Mouse (Mus musculus): ENCODE data around the gene Cdhr2. TPM values are rescaled to one million over a fixed set of nuclear protein-coding genes. Genes with fewer than 3 reads are reported as not detected.

Gene Cdhr2
- polyA plus RNA-seq, 1 experiment from 2014 or later = 9.9 TPM

DNA sequence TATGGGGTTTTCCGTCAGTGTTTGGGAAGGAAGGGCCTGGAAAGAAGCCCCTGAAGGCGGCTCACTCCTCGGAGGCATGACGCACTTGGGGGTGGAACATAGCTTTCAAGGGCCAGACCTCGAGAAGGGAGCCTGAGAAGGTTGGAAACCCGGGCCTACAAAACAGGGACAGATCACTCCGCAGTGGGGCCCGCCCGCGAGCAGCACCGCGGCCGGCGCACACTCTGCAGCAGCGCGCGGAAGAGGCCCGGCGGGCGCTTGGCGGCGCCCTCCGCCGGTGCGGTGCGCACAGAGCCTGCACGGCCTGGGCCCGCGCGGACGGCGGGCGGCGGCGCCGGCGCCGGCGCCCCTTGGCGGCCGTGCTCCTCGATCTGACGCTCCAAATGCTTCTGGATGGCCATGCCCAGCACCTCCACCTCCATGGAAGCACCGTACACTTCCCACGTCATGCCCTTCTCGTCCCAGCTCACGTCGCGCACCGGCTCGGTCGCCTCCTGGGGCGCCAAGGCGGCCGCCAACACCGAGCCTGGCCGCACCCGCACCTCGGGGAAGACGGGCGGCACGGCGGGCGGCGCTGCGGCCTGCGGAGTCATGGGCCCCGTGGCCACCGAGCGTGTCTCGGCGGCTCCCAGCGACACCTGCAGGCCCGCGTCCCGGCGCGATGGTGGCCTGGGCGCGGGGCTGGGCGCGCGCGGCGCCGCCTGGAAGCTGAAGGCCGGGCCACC lies 36.4 kb downstream of the Cdhr2 start:
- ATAC-seq = 0 out of 2 replicates have a peak, but pooled peaks have one; percentile 37
- WGBS (ENCODE audit: insufficient replicate concordance) = 3% methylated on average over 80 of the region's 87 CpGs
- peak overlapping the region; percentile 59 for H3K4me2 ChIP-seq
- H3K9ac ChIP-seq = no peak overlapping the region
- H3K4me3 ChIP-seq = peak overlapping the region; percentile 38
- H3K36me3 ChIP-seq = no peaks in the 10 kb centered on the region
- H3K9me3 ChIP-seq (replicated peaks) = no peaks in the 10 kb centered on the region
- H3K4me1 ChIP-seq = 0 out of 2 replicates have a peak, but pooled peaks cover 7% of the 10 kb centered on the region
- peaks cover 70% of the 10 kb centered on the region for H3K27me3 ChIP-seq (replicated peaks)
- H3K27ac ChIP-seq = no peak overlapping the region

DNA sequence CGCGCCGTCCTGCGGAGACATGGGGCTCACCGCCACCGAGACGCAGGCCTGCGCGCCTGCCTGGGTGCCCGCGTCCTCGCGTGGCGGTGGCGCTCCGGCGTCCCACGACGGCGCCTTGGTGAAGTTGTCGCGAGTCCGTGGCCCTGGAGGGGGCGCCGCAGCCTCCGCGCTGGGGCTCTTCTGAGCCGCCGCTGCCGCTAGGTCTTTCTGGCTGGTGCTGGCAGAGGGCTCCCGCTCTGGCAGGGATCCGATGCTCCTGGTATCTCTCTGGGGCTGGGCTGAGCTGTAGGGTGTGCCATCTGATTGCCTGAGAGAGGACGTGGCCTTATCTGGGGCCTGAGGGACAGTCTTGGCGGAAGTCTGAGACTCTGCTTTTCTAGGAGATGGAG lies 36.9 kb downstream of the Cdhr2 start:
- 6% methylated on average over 34 of the region's 34 CpGs for WGBS (ENCODE audit: insufficient replicate concordance)
- ATAC-seq = no peak
- Histone ChIP-seq H3K9ac (no peak overlapping the region), H3K4me2 (peak overlapping the region; percentile 59), H3K9me3 (replicated peaks) (no peaks in the 10 kb centered on the region), H3K4me3 (peak overlapping the region; percentile 38), H3K36me3 (no peaks in the 10 kb centered on the region), H3K27me3 (replicated peaks) (peaks cover 70% of the 10 kb centered on the region), H3K4me1 (0 out of 2 replicates have a peak, but pooled peaks cover 7% of the 10 kb centered on the region), H3K27ac (no peak overlapping the region)

DNA sequence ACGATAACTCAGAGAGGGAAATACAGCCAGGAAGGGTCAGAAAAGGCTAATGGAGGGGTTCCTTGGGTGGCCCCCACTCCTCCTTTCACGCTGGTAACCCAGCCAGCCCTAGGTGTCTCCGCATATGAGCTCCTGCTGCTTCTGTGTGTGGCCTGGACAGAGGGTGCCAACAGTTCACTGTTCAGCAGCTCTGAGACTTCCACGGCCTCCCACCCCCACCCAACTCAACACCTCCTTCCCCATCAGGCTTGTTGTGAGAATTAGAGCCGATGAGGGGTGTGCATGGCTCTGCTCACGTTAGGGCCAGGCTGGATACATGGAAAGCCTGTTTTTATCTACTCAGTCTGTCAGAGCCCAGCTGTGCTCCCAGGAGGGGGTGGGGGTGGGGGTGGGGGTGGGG lies 44.8 kb downstream of the Cdhr2 start:
- peaks cover 12% of the 10 kb centered on the region for H3K4me1 ChIP-seq
- no peak overlapping the region for H3K4me3 ChIP-seq
- WGBS (ENCODE audit: insufficient replicate concordance) = 26% methylated on average over 6 of the region's 6 CpGs

DNA sequence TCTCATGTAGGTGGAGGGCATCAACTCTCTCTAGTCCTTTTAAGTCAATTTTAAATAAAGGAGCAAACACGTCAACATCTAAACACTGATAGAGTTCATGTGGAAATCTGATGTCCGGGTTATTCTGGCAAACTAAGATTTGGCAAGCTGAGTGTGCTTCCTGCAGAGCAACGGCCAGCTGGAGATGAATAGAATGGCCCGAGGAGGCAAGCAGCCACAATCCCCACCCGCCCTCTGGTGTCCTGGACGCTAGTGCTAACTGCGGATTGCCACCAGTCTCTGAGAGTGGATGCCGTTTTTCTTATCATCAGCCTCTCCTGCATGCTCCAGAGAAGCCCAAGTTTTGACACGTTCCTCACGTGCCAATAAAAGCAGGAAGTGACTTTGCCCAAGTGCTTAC lies 45.6 kb downstream of the Cdhr2 start:
- no peak for ATAC-seq
- peaks cover 74% of the 10 kb centered on the region for H3K27me3 ChIP-seq (replicated peaks)
- no peak overlapping the region for H3K4me2 ChIP-seq
- no peaks in the 10 kb centered on the region for H3K9me3 ChIP-seq (replicated peaks)
- WGBS (ENCODE audit: insufficient replicate concordance) = 36% methylated on average over 10 of the region's 10 CpGs
- no peaks in the 10 kb centered on the region for H3K36me3 ChIP-seq
- H3K9ac ChIP-seq = no peak overlapping the region
- H3K4me3 ChIP-seq = no peak overlapping the region
- peaks cover 12% of the 10 kb centered on the region for H3K4me1 ChIP-seq
- no peak overlapping the region for H3K27ac ChIP-seq

More for the DNA sequence above, 44.8 kb downstream of the Cdhr2 start:
- Histone ChIP-seq H3K36me3 (no peaks in the 10 kb centered on the region), H3K27ac (no peak overlapping the region), H3K9ac (no peak overlapping the region), H3K27me3 (replicated peaks) (peaks cover 73% of the 10 kb centered on the region), H3K9me3 (replicated peaks) (no peaks in the 10 kb centered on the region), H3K4me2 (no peak overlapping the region)
- no peak for ATAC-seq

DNA sequence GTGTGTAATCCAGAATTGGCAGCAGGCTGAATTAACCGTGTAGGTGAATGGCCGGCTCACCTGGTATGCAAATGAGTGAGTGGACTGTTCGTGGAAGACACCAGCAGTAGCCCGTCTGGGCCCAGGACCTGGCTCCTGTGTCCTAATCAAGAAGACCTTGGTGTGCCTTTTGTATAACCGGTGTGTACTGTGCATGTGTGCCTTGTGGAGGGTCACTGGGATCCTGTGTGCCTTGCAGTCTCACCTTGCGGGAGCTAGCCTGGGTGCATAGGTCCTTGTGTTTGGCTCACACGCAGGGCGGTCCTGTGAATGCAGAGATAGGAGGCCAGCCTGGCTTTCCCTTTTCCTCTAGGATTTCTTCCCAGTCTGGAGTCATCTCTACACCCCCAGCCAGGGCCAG lies 46.9 kb downstream of the Cdhr2 start:
- H3K27me3 ChIP-seq (replicated peaks) = peaks cover 84% of the 10 kb centered on the region
- H3K9ac ChIP-seq = no peak overlapping the region
- no peak overlapping the region for H3K4me2 ChIP-seq
- H3K36me3 ChIP-seq = no peaks in the 10 kb centered on the region
- H3K27ac ChIP-seq = no peak overlapping the region
- no peak overlapping the region for H3K4me3 ChIP-seq
- no peak for ATAC-seq
- H3K4me1 ChIP-seq = peaks cover 12% of the 10 kb centered on the region
- no peaks in the 10 kb centered on the region for H3K9me3 ChIP-seq (replicated peaks)
- 70% methylated on average over 8 of the region's 8 CpGs for WGBS (ENCODE audit: insufficient replicate concordance)

DNA sequence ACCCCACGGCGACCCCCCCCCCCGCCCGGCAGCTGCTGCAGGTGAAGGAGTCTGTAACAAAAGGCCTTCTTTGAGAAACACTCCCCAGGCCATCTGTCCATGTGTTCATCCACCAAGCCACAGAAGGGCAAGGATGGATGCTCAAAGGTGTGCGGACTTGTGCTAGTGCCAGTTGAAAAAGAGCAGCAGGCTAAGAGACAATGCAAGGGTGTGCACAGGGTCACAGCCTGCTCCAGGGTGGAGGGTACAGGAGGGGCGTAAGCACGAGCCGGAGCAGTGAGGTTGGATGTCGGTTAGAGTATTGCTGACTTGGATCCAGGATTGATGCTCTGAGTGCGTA lies 47.4 kb downstream of the Cdhr2 start:
- H3K27ac ChIP-seq = no peak overlapping the region
- H3K27me3 ChIP-seq (replicated peaks) = peaks cover 88% of the 10 kb centered on the region
- H3K9me3 ChIP-seq (replicated peaks) = no peaks in the 10 kb centered on the region
- 0 out of 2 replicates have a peak, but pooled peaks have one; percentile 5 for ATAC-seq
- 50% methylated on average over 10 of the region's 10 CpGs for WGBS (ENCODE audit: insufficient replicate concordance)
- peak overlapping the region; percentile 70; the same call in 1 of the 2 replicates for H3K4me2 ChIP-seq
- H3K4me1 ChIP-seq = peaks cover 12% of the 10 kb centered on the region
- peak overlapping the region; percentile 58; the same call in 1 of the 2 replicates for H3K4me3 ChIP-seq
- H3K36me3 ChIP-seq = no peaks in the 10 kb centered on the region
- no peak overlapping the region for H3K9ac ChIP-seq

DNA sequence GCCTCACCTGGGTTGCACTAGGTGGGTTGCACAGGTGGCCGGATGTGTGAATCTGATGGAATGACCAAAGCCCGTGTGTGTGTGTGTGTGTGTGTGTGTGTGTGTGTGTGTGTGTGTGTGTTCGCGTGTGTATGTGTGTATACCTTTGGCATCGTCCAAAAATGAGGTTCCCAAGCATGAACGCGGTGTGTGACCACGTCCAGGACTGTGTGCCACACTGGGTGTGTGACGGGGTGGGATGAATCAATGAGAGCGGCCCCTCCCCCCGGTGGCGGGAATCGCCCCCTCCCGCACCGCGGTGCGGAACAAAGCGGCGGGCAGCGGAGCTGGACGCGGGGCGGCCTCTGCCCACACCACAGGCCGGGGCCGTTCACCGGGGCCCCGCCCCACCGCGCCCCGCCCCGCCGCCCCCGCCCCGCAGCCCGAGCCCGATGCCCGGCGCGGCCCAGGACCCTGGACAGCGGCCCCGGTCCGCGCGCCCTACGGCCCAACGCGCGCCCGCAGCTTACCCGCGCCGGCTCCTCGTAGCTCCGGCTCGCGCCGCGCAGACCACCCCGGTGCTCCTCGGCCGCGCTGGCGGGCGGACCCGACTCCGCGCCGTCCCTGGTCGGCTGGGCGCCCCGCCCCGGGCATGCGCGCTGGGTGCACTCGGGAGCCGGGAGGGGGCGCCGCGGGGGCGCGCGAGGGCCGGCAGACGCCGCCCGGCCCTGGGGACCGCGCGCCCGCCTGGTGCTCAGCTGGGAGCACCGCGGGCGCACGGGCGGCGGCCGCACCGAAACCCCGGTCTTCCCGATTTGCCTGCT lies 48.0 kb downstream of the Cdhr2 start:
- Histone ChIP-seq H3K4me2 (peak overlapping the region; percentile 70), H3K36me3 (no peaks in the 10 kb centered on the region), H3K27ac (no peak overlapping the region), H3K9me3 (replicated peaks) (no peaks in the 10 kb centered on the region), H3K27me3 (replicated peaks) (peaks cover 93% of the 10 kb centered on the region), H3K4me1 (peaks cover 12% of the 10 kb centered on the region), H3K9ac (no peak overlapping the region), H3K4me3 (peak overlapping the region; percentile 58)
- ATAC-seq = peak; percentile 35; the same call in 1 of the 2 replicates
- 3% methylated on average over 59 of the region's 100 CpGs for WGBS (ENCODE audit: insufficient replicate concordance)

DNA sequence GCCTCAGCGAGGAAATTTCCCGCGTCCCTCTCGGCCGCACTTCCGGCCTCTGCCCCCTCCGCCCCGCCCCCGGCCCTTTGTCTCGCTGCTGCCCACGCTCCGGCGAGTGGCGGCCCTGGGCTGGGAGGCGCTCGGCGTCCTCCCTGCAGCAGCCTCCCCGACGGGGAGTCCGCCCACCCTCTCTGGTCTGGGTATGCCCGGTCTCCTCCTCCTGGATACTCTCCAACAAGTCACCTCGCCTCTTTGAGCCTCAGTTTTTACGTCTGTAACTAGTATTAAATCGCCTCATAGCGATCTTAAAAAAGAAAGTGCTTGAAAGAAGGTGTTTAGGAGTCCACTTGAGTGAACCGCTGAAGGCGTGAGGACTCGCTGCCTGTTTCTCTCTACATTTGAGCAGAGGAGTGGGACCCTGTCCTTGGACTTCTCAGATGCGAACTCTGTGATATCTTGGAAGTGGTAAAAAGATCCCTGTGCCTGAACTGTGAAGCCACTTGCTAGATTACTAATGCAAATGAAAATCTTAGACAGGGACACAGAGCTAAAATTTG lies 48.7 kb downstream of the Cdhr2 start, which contains the start of gene Gprin1:
TSS of gene Gprin1 (minus strand) at position 11 of the 548 bp plus-strand sequence.
- H3K9me3 ChIP-seq (replicated peaks) = no peaks in the 10 kb centered on the region
- H3K4me1 ChIP-seq = peaks cover 12% of the 10 kb centered on the region
- no peak within 1 kb of the TSS for H3K27ac ChIP-seq
- peaks cover 93% of the 10 kb centered on the region for H3K27me3 ChIP-seq (replicated peaks)
- H3K4me3 ChIP-seq = peak within 1 kb of the TSS; percentile 58
- no peaks in the 10 kb centered on the region for H3K36me3 ChIP-seq
- H3K9ac ChIP-seq = no peak within 1 kb of the TSS
- 5% methylated on average over 29 of the region's 29 CpGs for WGBS (ENCODE audit: insufficient replicate concordance)
- ATAC-seq = no peak; the same call in 1 of the 2 replicates
- peak within 1 kb of the TSS; percentile 70 for H3K4me2 ChIP-seq

DNA sequence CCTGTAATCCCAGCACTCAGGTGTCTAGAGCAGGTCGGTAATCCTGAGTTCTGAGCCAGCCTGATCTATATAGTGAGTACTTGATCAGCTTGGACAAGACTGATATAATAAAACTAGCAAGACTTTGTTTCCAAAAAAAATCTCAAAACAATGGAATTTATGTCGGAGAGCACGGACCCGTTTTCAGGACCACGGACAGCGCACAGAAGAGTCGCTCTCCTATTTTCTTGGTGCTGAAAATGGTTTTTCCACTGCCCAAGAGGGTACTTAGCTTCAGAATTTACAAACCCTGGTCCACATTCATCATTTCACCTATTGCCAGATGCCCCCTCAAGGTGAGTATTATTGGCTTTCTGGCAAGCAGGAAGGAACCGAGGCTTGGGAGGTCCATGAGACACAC lies 49.4 kb downstream of the Cdhr2 start:
- Histone ChIP-seq H3K4me1 (peaks cover 12% of the 10 kb centered on the region), H3K27ac (no peak overlapping the region), H3K4me3 (no peak overlapping the region), H3K9me3 (replicated peaks) (no peaks in the 10 kb centered on the region), H3K27me3 (replicated peaks) (peaks cover 92% of the 10 kb centered on the region), H3K9ac (no peak overlapping the region), H3K36me3 (no peaks in the 10 kb centered on the region), H3K4me2 (no peak overlapping the region)
- WGBS (ENCODE audit: insufficient replicate concordance) = 4% methylated on average over 8 of the region's 8 CpGs
- no peak for ATAC-seq

DNA sequence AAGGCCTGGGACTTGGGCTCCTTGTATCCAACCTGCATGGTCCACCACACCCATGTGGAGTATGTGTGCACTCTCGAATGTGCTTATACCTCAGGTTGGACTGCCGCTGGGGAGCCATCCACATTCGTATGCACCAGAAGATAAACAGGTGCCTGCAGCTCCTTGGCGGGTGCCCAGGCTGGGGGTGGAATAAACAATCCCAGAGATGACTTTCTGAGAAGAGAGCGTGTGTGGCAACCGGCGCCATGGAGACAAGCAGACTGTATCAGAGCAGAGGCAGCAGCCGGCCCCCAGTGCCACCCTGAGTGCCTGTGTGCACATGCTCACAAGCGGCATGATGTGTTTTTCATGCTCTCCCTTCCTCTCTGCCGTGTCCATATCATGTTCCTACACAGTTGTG lies 51.4 kb downstream of the Cdhr2 start:
- Histone ChIP-seq H3K27me3 (replicated peaks) (peaks cover 95% of the 10 kb centered on the region), H3K9ac (no peak overlapping the region), H3K9me3 (replicated peaks) (no peaks in the 10 kb centered on the region), H3K4me2 (no peak overlapping the region), H3K36me3 (no peaks in the 10 kb centered on the region), H3K4me1 (peaks cover 14% of the 10 kb centered on the region), H3K4me3 (no peak overlapping the region), H3K27ac (no peak overlapping the region)
- ATAC-seq = no peak
- 58% methylated on average over 10 of the region's 10 CpGs for WGBS (ENCODE audit: insufficient replicate concordance)

DNA sequence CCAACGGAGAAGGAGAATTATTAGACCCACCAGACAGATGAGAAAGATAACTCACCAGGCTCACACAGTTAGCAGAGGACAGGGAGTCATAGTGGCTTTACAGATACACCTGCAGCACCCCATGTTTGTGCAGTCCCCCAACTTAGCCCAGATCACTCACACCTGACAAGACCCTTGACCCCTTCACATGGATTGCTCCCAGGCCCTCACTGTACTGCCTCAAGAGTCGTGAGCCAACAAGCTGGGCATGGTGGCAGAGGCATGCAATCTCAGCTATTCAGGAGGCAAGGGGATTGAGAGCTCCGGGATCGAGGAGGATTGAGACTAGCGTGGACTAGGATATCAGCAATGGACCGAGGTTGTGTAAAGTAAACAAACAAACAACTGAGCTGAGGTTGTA lies 52.5 kb downstream of the Cdhr2 start:
- Histone ChIP-seq H3K27ac (no peak overlapping the region), H3K4me2 (no peak overlapping the region), H3K36me3 (no peaks in the 10 kb centered on the region), H3K27me3 (replicated peaks) (peaks cover 95% of the 10 kb centered on the region), H3K9me3 (replicated peaks) (no peaks in the 10 kb centered on the region), H3K4me3 (no peak overlapping the region), H3K9ac (no peak overlapping the region), H3K4me1 (peaks cover 24% of the 10 kb centered on the region)
- ATAC-seq = no peak
- WGBS (ENCODE audit: insufficient replicate concordance) = 54% methylated on average over 6 of the region's 6 CpGs

Measured in liver, embryonic 12.5 days (tissue).